Mouse (Mus musculus) liver, adult 2 months (tissue): ENCODE measurements around the gene Upf1. TPM values are rescaled to one million over a fixed set of nuclear protein-coding genes. Genes with fewer than 3 reads are reported as not detected.

Experiments
- DNase-seq: peaks from one replicate; pipeline ENCODE4 v3.0.0-alpha.2; 2011; ENCODE audit warnings: low read depth, low spot score; ENCODE audit errors: extremely low read depth
- H3K27ac ChIP-seq: fragments of 200-500 bp; replicated peaks from 2 replicates; pipeline ENCODE4 v1.5.1; 2012; ENCODE audit warnings: low read depth, mild to moderate bottlenecking, control low read depth, inconsistent platforms, low read length; ENCODE audit not compliant: insufficient read depth
- H3K27me3 ChIP-seq: fragments of 200-500 bp; 2 replicates; pipeline ENCODE4 v1.6.1; 2012; ENCODE audit warnings: mild to moderate bottlenecking, moderate library complexity, low read length, inconsistent platforms; ENCODE audit not compliant: control insufficient read depth, insufficient read depth
- H3K36me3 ChIP-seq: fragments of 200-500 bp; 2 replicates; pipeline ENCODE4 v1.6.1; 2012; ENCODE audit warnings: low read length, inconsistent platforms; ENCODE audit not compliant: control insufficient read depth, insufficient read depth
- H3K4me1 ChIP-seq: fragments of 200-500 bp; 2 replicates; pipeline ENCODE4 v1.6.1; 2011; ENCODE audit warnings: low read length; ENCODE audit not compliant: control insufficient read depth, insufficient read depth
- H3K4me3 ChIP-seq: fragments of 200-500 bp; 2 replicates; pipeline ENCODE4 v1.5.1; 2011; ENCODE audit warnings: low read depth, mild to moderate bottlenecking, control low read depth, low read length, moderate library complexity; ENCODE audit not compliant: insufficient read depth
- H3K79me2 ChIP-seq: fragments of 200-500 bp; 2 replicates; pipeline ENCODE4 v1.6.1; 2012; ENCODE audit warnings: inconsistent platforms, mild to moderate bottlenecking, low read length, moderate library complexity; ENCODE audit not compliant: control insufficient read depth, insufficient read depth
- H3K9ac ChIP-seq: fragments of 200-500 bp; 2 replicates; pipeline ENCODE4 v1.6.1; 2012; ENCODE audit warnings: low read depth, mild to moderate bottlenecking, control low read depth, inconsistent platforms, low read length
- CTCF ChIP-seq: fragments of 200-500 bp; IDR thresholded peaks from 2 replicates; pipeline ENCODE4 v1.5.1; 2011; ENCODE audit warnings: low read depth, low read length, control low read depth
- POLR2A ChIP-seq: fragments of 200-500 bp; IDR thresholded peaks from 2 replicates; pipeline ENCODE4 v1.6.1; 2011; ENCODE audit warnings: low read length, control low read depth; ENCODE audit not compliant: insufficient read depth; ENCODE audit errors: extremely low read depth
- WGBS: fragments of 180-500 bp; shearing (Covaris S2); methylation state at CpG from one replicate; pipeline ENCODE4 v1.1.7; 2018; 5-methylcytosine and 5-hydroxymethylcytosine counted together
- polyA plus RNA-seq: library from polyadenylated mRNA; depleted of rRNA; stranded (reverse); fragments of >200 nt; gene quantifications from 2 replicates; pipeline ENCODE4 v1.2.3, GENCODE M21; 2012
- total RNA-seq: library from RNA; depleted of rRNA; stranded (reverse); fragments of >200 nt; gene quantifications from 2 replicates; pipeline ENCODE4 v1.2.3, GENCODE M21; 2014

Gene Upf1
- total and polyA plus RNA-seq, 2 experiments, result 19.0 to 22.3 TPM

- TF ChIP-seq POLR2A (no peak), CTCF (no peak)
- Histone ChIP-seq H3K9ac (no peak overlapping the region), H3K36me3 (peaks cover 3% of the 10 kb centered on the region; the same call in 1 of the 2 replicates), H3K4me1 (peaks cover 5% of the 10 kb centered on the region; the same call in 1 of the 2 replicates), H3K27ac (no peak overlapping the region), H3K4me3 (no peak overlapping the region), H3K79me2 (no peaks in the 10 kb centered on the region), H3K27me3 (peaks cover 10% of the 10 kb centered on the region; the same call in 1 of the 2 replicates)
- WGBS, result 39% methylated on average over 15 of the region's 15 CpGs
- DNase-seq, result no peak
Measured at GRCm38 (mm10) chr8:70316511-70317504, 36.3 kb downstream of the Upf1 start.

DNA sequence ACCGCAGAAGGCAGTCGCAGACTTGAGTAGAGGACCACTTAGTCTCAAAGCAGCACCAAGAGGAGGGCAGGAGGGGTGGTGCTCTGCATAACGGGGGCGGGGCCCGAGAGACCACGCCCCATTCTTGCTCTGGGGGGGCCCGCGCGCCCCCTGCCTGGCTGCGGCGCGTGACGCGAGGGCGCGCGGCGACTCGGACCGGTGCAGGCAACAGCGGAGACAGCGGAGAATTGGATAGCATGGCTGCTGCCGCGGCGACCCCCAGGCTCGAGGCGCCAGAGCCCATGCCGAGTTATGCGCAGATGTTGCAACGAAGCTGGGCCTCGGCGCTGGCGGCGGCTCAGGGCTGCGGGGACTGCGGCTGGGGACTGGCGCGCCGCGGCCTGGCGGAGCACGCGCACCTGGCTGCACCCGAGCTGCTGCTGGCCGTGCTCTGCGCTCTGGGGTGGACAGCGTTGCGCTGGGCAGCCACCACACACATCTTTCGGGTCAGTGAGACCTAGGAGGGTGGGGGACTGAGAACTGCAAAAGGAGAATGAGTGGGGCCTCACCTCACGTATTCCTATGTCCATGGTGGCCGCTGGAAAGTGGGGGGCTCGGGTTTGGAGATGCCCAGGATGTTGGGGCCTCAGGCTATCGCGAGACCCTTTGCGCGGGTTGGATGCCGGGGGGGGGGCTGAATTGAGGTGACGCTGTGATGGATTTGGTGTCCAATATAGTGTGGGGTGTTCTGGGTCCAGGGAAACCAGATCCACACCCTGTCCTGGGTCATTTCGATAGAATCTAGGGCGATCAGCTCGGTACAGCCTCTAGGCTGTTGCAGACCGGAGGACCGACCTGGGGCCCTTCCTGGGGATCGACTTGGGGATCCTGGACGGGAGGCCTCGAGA is 37.2 kb downstream of the Upf1 start, which contains the start of gene Cers1:
Gene Cers1 (plus strand): TSS at position 152 of the 887 bp plus-strand sequence.
- peak within 1 kb of the TSS; percentile 47 for H3K9ac ChIP-seq
- H3K27me3 ChIP-seq, result peaks cover 10% of the 10 kb centered on the region; the same call in 1 of the 2 replicates
- WGBS, result 5% methylated on average over 66 of the region's 66 CpGs
- H3K36me3 ChIP-seq, result peaks cover 8% of the 10 kb centered on the region
- DNase-seq, result no peak
- H3K4me1 ChIP-seq, result peaks cover 5% of the 10 kb centered on the region; the same call in 1 of the 2 replicates
- no peaks in the 10 kb centered on the region for H3K79me2 ChIP-seq
- TF ChIP-seq POLR2A, result no peak
- no peak for TF ChIP-seq CTCF
- no peak within 1 kb of the TSS for H3K27ac ChIP-seq
- H3K4me3 ChIP-seq, result peak within 1 kb of the TSS; percentile 53; the same call in 1 of the 2 replicates

DNA sequence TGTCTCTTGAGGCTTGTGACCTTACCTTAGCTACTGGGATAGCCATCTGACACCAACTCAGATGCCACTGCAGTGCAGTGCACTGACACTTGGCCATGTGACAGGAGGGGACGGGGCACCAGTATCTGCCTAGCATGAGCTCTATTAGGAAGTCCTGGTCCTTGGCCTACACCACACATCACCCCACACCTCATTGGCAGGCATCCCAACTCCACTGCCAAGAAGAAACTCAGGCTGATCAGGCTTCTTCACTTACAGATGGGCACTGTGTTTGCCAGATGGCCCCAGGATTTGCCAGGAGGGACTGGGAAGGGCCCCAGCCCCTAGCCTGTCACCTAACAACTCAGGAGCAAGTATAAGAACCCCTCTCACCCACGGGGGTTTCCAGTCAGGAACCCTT is 39.7 kb downstream of the Upf1 start:
- Histone ChIP-seq H3K79me2 (no peaks in the 10 kb centered on the region), H3K27me3 (peaks cover 10% of the 10 kb centered on the region; the same call in 1 of the 2 replicates), H3K9ac (no peak overlapping the region), H3K27ac (no peak overlapping the region), H3K4me3 (no peak overlapping the region), H3K4me1 (peaks cover 5% of the 10 kb centered on the region; the same call in 1 of the 2 replicates), H3K36me3 (peaks cover 17% of the 10 kb centered on the region)
- DNase-seq, result peak; percentile 37
- TF ChIP-seq POLR2A (no peak), CTCF (no peak)
- WGBS, result 48% methylated on average over 2 of the region's 2 CpGs

DNA sequence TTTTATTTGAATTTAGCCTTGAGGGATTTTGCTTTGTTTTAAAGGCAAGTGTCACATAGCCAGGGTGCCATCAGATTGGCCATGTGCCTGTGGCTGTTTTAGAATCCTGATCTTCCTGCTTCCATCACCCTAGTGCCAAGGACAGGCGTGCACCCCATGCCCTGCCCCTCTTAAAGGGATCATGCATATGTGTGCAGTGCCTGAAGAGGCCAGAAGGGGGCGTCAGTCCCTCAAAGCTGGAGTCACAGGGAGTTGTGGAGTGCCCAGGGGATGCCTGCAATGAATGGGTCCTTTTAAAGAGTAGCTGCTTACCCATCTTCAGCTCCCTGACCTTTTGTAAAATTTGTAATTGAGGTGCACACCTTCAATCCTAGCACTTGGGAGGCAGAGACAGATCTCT is 43.8 kb downstream of the Upf1 start:
- no peak overlapping the region for H3K9ac ChIP-seq
- H3K79me2 ChIP-seq, result no peaks in the 10 kb centered on the region
- no peaks in the 10 kb centered on the region for H3K27me3 ChIP-seq
- H3K27ac ChIP-seq, result no peak overlapping the region
- no peak for TF ChIP-seq POLR2A
- TF ChIP-seq CTCF, result peak; percentile 77
- no peak for DNase-seq
- WGBS, result 41% methylated on average over 2 of the region's 2 CpGs
- no peak overlapping the region for H3K4me3 ChIP-seq
- no peaks in the 10 kb centered on the region for H3K4me1 ChIP-seq
- peaks cover 24% of the 10 kb centered on the region for H3K36me3 ChIP-seq

GRCm38 (mm10) chr8:70302901-70303300 is 50.2 kb downstream of the Upf1 start:
- Histone ChIP-seq H3K27me3 (no peaks in the 10 kb centered on the region), H3K27ac (peak overlapping the region; percentile 71), H3K79me2 (peaks cover 25% of the 10 kb centered on the region; the same call in 1 of the 2 replicates), H3K36me3 (peaks cover 7% of the 10 kb centered on the region), H3K9ac (peak overlapping the region; percentile 95), H3K4me3 (peak overlapping the region; percentile 95), H3K4me1 (peaks cover 10% of the 10 kb centered on the region)
- no peak for DNase-seq
- no peak for TF ChIP-seq CTCF
- no peak for TF ChIP-seq POLR2A
- 1% methylated on average over 16 of the region's 16 CpGs for WGBS
